Mouse (Mus musculus): ENCODE measurements around the gene Lamb2. TPM values are rescaled to one million over a fixed set of nuclear protein-coding genes. Genes with fewer than 3 reads are reported as not detected.

Lamb2 gene
- total and polyA plus RNA-seq, 3 experiments, result 0.58 to 0.84 TPM; not detected in 1

- H3K27ac ChIP-seq (ENCODE audit: control insufficient read depth, low read depth, low read length), result peak overlapping the region; percentile 89
- peaks cover 29 to 67% of the 10 kb centered on the region in 2 experiments for H3K4me1 ChIP-seq (ENCODE audit: control insufficient read depth in 1 of 2, insufficient read depth in 2 of 2, low read length in 2 of 2)
- TF ChIP-seq HCFC1 (IDR thresholded peaks at IDR 0.05; ENCODE audit: low read depth, low read length), result peak; percentile 47
- TF ChIP-seq ZNF384 (IDR thresholded peaks at IDR 0.05; ENCODE audit: low read depth, low read length), result no peak
- TF ChIP-seq JUND (IDR thresholded peaks at IDR 0.05; ENCODE audit: low read depth, low read length), result 0 out of 2 replicates have a peak, but pooled peaks have one; percentile 34
- 0 out of 2 replicates have a peak, but pooled peaks have one; percentile 23 for TF ChIP-seq KAT2A (conservative IDR thresholded peaks at IDR 0.05; ENCODE audit: low read depth, low read length)
- peak in 1 of 3 experiments; percentile 7; a peak in 1 of 6 replicates for TF ChIP-seq CTCF (IDR thresholded peaks at IDR 0.05 in 2 of 3, conservative IDR thresholded peaks at IDR 0.05 in 1 of 3; ENCODE audit: control insufficient read depth in 1 of 3, insufficient read depth in 1 of 3, low read depth in 2 of 3, low read length in 3 of 3, poor library complexity in 1 of 3, severe bottlenecking in 1 of 3)
- peak; percentile 77 for TF ChIP-seq SIN3A (IDR thresholded peaks at IDR 0.05; ENCODE audit: low read length)
- 0 out of 2 replicates have a peak, but pooled peaks have one; percentile 29 for TF ChIP-seq ZKSCAN1 (IDR thresholded peaks at IDR 0.05; ENCODE audit: low read depth, low read length)
- TF ChIP-seq ETS1 (IDR thresholded peaks at IDR 0.05; ENCODE audit: low read depth, low read length), result peak; percentile 68; the same call in 1 of the 2 replicates
- no peak; the same call in 1 of the 2 replicates for TF ChIP-seq MXI1 (IDR thresholded peaks at IDR 0.05; ENCODE audit: low read depth, low read length)
- TF ChIP-seq BHLHE40 (IDR thresholded peaks at IDR 0.05; ENCODE audit: borderline replicate concordance, low read depth, low read length), result no peak
- TF ChIP-seq USF2 (IDR thresholded peaks at IDR 0.05; ENCODE audit: borderline replicate concordance in 1 of 2, insufficient read depth in 1 of 2, low read depth in 1 of 2, low read length in 2 of 2), result no peak
- TF ChIP-seq SMC3 (IDR thresholded peaks at IDR 0.05; ENCODE audit: low read depth, low read length), result no peak
- no peak for TF ChIP-seq GABPA (IDR thresholded peaks at IDR 0.05; ENCODE audit: low read depth, low read length)
- no peak; the same call in 1 of the 2 replicates for TF ChIP-seq ZMIZ1 (IDR thresholded peaks at IDR 0.05; ENCODE audit: low read depth, low read length)
- TF ChIP-seq TBP (IDR thresholded peaks at IDR 0.05; ENCODE audit: low read depth, low read length), result peak; percentile 83
- no peak for TF ChIP-seq CHD2 (IDR thresholded peaks at IDR 0.05; ENCODE audit: low read length)
- TF ChIP-seq TAL1 (IDR thresholded peaks at IDR 0.05; ENCODE audit: low read length), result peak; percentile 38
- TF ChIP-seq POLR2A (IDR thresholded peaks at IDR 0.05; ENCODE audit: control insufficient read depth in 1 of 2, insufficient read depth in 1 of 2, low read depth in 1 of 2, low read length in 2 of 2, poor library complexity in 1 of 2), result peak in 1 of 2 experiments; percentile 67; a peak in 2 of 4 replicates
- peak; percentile 84 for TF ChIP-seq GATA1 (IDR thresholded peaks at IDR 0.05; ENCODE audit: low read depth, low read length)
- TF ChIP-seq RCOR1 (IDR thresholded peaks at IDR 0.05; ENCODE audit: low read depth, low read length), result 0 out of 2 replicates have a peak, but pooled peaks have one; percentile 57
- TF ChIP-seq ZC3H11A (IDR thresholded peaks at IDR 0.05; ENCODE audit: low read depth, low read length), result no peak
- 0 out of 2 replicates have a peak, but pooled peaks have one; percentile 21 for TF ChIP-seq ELF1 (IDR thresholded peaks at IDR 0.05; ENCODE audit: low read depth, low read length)
- peak; percentile 77 for TF ChIP-seq MYB (IDR thresholded peaks at IDR 0.05; ENCODE audit: low read depth, low read length)
- peak; percentile 72; the same call in 1 of the 2 replicates for TF ChIP-seq MAX (IDR thresholded peaks at IDR 0.05; ENCODE audit: low read length)
- peak; percentile 87 for TF ChIP-seq MYC (IDR thresholded peaks at IDR 0.05; ENCODE audit: low read depth, low read length)
- peak; percentile 72 for TF ChIP-seq TCF12 (IDR thresholded peaks at IDR 0.05; ENCODE audit: low read depth, low read length)
- peak; percentile 54 for TF ChIP-seq NELFE (IDR thresholded peaks at IDR 0.05; ENCODE audit: low read depth, low read length)
- TF ChIP-seq MAFK (IDR thresholded peaks at IDR 0.05; ENCODE audit: borderline replicate concordance, low read depth, low read length), result peak; percentile 49; the same call in 1 of the 2 replicates
- TF ChIP-seq CHD1 (IDR thresholded peaks at IDR 0.05; ENCODE audit: low read depth, low read length), result peak; percentile 72; the same call in 1 of the 2 replicates
- TF ChIP-seq EP300 (IDR thresholded peaks at IDR 0.05; ENCODE audit: low read depth in 1 of 2, low read length in 2 of 2), result peak; percentile 84 to 90
- TF ChIP-seq POLR2AphosphoS5 (IDR thresholded peaks at IDR 0.05; ENCODE audit: borderline replicate concordance, low read depth, low read length), result peak; percentile 26; the same call in 1 of the 2 replicates
- TF ChIP-seq MAZ (IDR thresholded peaks at IDR 0.05; ENCODE audit: low read depth, low read length), result no peak
- no peak for TF ChIP-seq MEF2A (IDR thresholded peaks at IDR 0.05; ENCODE audit: extremely low read depth, insufficient replicate concordance, low read depth, low read length, poor library complexity, severe bottlenecking)
- TF ChIP-seq POLR2AphosphoS2 (IDR thresholded peaks at IDR 0.05; ENCODE audit: low read length), result no peak; the same call in 1 of the 2 replicates
- H3K36me3 ChIP-seq (ENCODE audit: control insufficient read depth in 1 of 2, insufficient read depth in 2 of 2, low read length in 2 of 2), result peaks cover 0 to 41% of the 10 kb centered on the region in 2 experiments; a peak in 2 of 4 replicates
- H3K79me2 ChIP-seq (ENCODE audit: control insufficient read depth, insufficient read depth, low read length, poor library complexity), result peaks cover 9% of the 10 kb centered on the region
- peak overlapping the region; percentile 45 for H3K9ac ChIP-seq (ENCODE audit: control insufficient read depth, low read depth, low read length, poor library complexity, severe bottlenecking)
- no peaks in the 10 kb centered on the region for H3K9me3 ChIP-seq (replicated peaks; ENCODE audit: insufficient read depth, low read length)
- DNase-seq (ENCODE audit: low read depth, low spot score), result peak; percentile 83
- H3K27me3 ChIP-seq (ENCODE audit: control insufficient read depth in 1 of 2, insufficient read depth in 2 of 2, low read length in 2 of 2), result no peaks in the 10 kb centered on the region
- H3K4me3 ChIP-seq (ENCODE audit: control insufficient read depth in 1 of 2, insufficient read depth in 1 of 2, low read depth in 2 of 2, low read length in 2 of 2), result peak overlapping the region; percentile 6 to 22; a peak in 3 of 4 replicates
These were observed 23.6 kb upstream of the Lamb2 start for GRCm38 (mm10) chr9:108455747-108456571.

Measured in MEL (cell line).